Mouse (Mus musculus): ENCODE measurements at regions not wholly inside any gene's neighbourhood (a gene's known extent, or its start where the extent isn't known, plus 50 kb on each side); places are given as distances from the start of the nearest gene placed in this dataset.

DNA sequence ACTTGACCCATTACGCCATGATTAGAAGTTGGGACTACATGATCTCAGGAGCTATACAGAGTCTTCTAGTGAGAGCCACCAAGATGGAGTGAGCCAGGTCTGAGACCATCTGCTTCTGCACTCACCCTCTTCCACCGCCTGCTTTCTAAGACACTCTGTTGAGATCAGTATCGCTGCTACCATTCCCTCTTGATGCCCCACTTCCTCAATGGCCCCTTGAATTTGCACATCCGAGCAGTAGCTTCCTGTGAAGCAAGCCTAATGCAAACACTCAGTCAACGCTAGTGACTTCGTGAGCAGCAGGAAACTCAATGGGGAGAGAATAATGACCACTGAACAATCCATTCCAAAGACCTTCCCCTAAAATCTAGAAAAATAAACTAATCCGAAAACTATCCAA is 160.7 kb upstream of the Olig3 start:
- no peak for TF ChIP-seq POLR2A (IDR thresholded peaks at IDR 0.05; ENCODE audit: low read depth, low read length)
- TF ChIP-seq CTCF (IDR thresholded peaks at IDR 0.05; ENCODE audit: borderline replicate concordance, insufficient read depth, low read length): no peak
